Mouse (Mus musculus) neutrophil, adult 59 days (primary cell): ENCODE results near the gene Dnajb5. TPM values are rescaled to one million over a fixed set of nuclear protein-coding genes. Genes with fewer than 3 reads are reported as not detected.

Source experiments
- total RNA-seq, 2 experiments: library from RNA; stranded (reverse); gene quantifications; 1 replicate in 1 of 2; 2 replicates in 1 of 2; pipeline ENCODE4 v1.2.4; 2023

The Dnajb5 gene
- total RNA-seq = 1 to 10 TPM; 4.9 to 6.8 TPM

GRCm38 (mm10) chr4:42949676-42950051 is at the start of gene Dnajb5:
TSS of gene Dnajb5 (plus strand) at chr4:42949814.

GRCm38 (mm10) chr4:42916617-42917401 is 32.8 kb upstream of the Dnajb5 start, which contains the start of gene Phf24:
TSS of gene Phf24 (plus strand) at chr4:42916660.

GRCm38 (mm10) chr4:42969304-42969703 is 19.7 kb downstream of the Dnajb5 start, which contains the start of gene 1700022I11Rik:
TSS of gene 1700022I11Rik (plus strand) at chr4:42969604.

GRCm38 (mm10) chr4:43000141-43000986 is 50.8 kb downstream of the Dnajb5 start, which contains the start of gene Vcp:
TSS of gene Vcp (minus strand) at chr4:43000507.

Other genes starting within 250 kb of the Dnajb5 start
- gene 4930578G10Rik, start 214.3 kb upstream of the Dnajb5 start, total RNA-seq = not detected
- not detected for gene Ccl19, start 193.2 kb upstream of the Dnajb5 start, total RNA-seq
- gene Ccl21a, start 175.8 kb upstream of the Dnajb5 start, total RNA-seq = not detected
- gene Fam205a1, start 95.9 kb upstream of the Dnajb5 start, total RNA-seq = not detected
- not detected for gene Gm12394, start 93.0 kb upstream of the Dnajb5 start, total RNA-seq
- not detected for gene Fam205c, start 75.6 kb upstream of the Dnajb5 start, total RNA-seq
- gene Phf24, start 33.2 kb upstream of the Dnajb5 start, total RNA-seq = not detected
- gene 1700022I11Rik, start 19.8 kb downstream of the Dnajb5 start, total RNA-seq = not detected
- gene Vcp, start 50.7 kb downstream of the Dnajb5 start, total RNA-seq = 100 to 1,000 TPM in 1 of 2 experiments, 10 to 100 TPM in 1; 98.6 to 105 TPM
- 10 to 100 TPM; 17.5 to 21.8 TPM for gene Fancg, start 60.7 kb downstream of the Dnajb5 start, total RNA-seq
- gene Pigo, start 76.0 kb downstream of the Dnajb5 start, total RNA-seq = 10 to 100 TPM; 11.0 to 15.0 TPM
- gene Stoml2, start 81.9 kb downstream of the Dnajb5 start, total RNA-seq = 10 to 100 TPM; 50.2 to 59.3 TPM
- 10 to 100 TPM; 44.6 to 48.2 TPM for gene Fam214b, start 96.4 kb downstream of the Dnajb5 start, total RNA-seq
- under 1 TPM; 0.22 to 0.62 TPM for gene Unc13b, start 109.1 kb downstream of the Dnajb5 start, total RNA-seq